Mouse (Mus musculus) thymus, postnatal 0 days (tissue): Measurements from ENCODE around the gene Hoxd11. TPM values are rescaled to one million over a fixed set of nuclear protein-coding genes. Genes with fewer than 3 reads are reported as not detected.

ENCODE experiments used
- DNase-seq: peaks from one replicate; pipeline ENCODE4 v3.0.0-alpha.2; 2015; ENCODE audit warnings: low spot score
- polyA plus RNA-seq: library from polyadenylated mRNA; unstranded; fragments of >200 nt; fragmentation: Nextera tagmentation; extraction: Ambion mirVana; gene quantifications from 2 replicates; pipeline ENCODE4 v1.2.1, GENCODE M21; 2015

Gene Hoxd11
- polyA plus RNA-seq, 1 experiment from 2014 or later: not detected

GRCm38 (mm10) chr2:74707599-74707998, 28.2 kb downstream of the Hoxd11 start:
- no peak for DNase-seq

GRCm38 (mm10) chr2:74708676-74709075, 29.3 kb downstream of the Hoxd11 start:
- no peak for DNase-seq

- no peak for DNase-seq
Observed at GRCm38 (mm10) chr2:74709465-74710419, 30.4 kb downstream of the Hoxd11 start.

GRCm38 (mm10) chr2:74710929-74711543, 31.7 kb downstream of the Hoxd11 start:
- no peak for DNase-seq

- no peak for DNase-seq
Observed at GRCm38 (mm10) chr2:74711721-74712621, 32.6 kb downstream of the Hoxd11 start, which contains the start of the genes Hoxd3 and Hoxd4. TSS of gene Hoxd3 (plus strand) at chr2:74711927. TSS of gene Hoxd4 (plus strand) at chr2:74711929.

GRCm38 (mm10) chr2:74713239-74714150, 34.1 kb downstream of the Hoxd11 start:
- no peak for DNase-seq

- no peak for DNase-seq
Observed at GRCm38 (mm10) chr2:74714156-74714789, 34.9 kb downstream of the Hoxd11 start.

GRCm38 (mm10) chr2:74714881-74715280, 35.5 kb downstream of the Hoxd11 start:
- DNase-seq: no peak

GRCm38 (mm10) chr2:74715504-74716241, 36.3 kb downstream of the Hoxd11 start:
- peak; percentile 87 for DNase-seq

- DNase-seq: no peak
Observed at GRCm38 (mm10) chr2:74720384-74720783, 41.0 kb downstream of the Hoxd11 start.

GRCm38 (mm10) chr2:74720955-74721491, 41.7 kb downstream of the Hoxd11 start:
- DNase-seq: no peak

GRCm38 (mm10) chr2:74721882-74722281, 42.5 kb downstream of the Hoxd11 start:
- no peak for DNase-seq

- DNase-seq: no peak
Observed at GRCm38 (mm10) chr2:74722949-74723348, 43.6 kb downstream of the Hoxd11 start.

- no peak for DNase-seq
Observed at GRCm38 (mm10) chr2:74724244-74725015, 45.1 kb downstream of the Hoxd11 start.

- DNase-seq: no peak
Observed at GRCm38 (mm10) chr2:74725171-74725570, 45.8 kb downstream of the Hoxd11 start.

GRCm38 (mm10) chr2:74726551-74726950, 47.2 kb downstream of the Hoxd11 start, which contains the start of gene Gm28230:
TSS of gene Gm28230 (plus strand) at chr2:74726728.
- no peak for DNase-seq

GRCm38 (mm10) chr2:74726973-74727639, 47.7 kb downstream of the Hoxd11 start:
- DNase-seq: no peak
